Mouse (Mus musculus) retina, embryonic 14.5 days (tissue): Measurements from ENCODE around the gene Racgap1.

Experiments used
- DNase-seq: peaks from one replicate; pipeline ENCODE4 v3.0.0-alpha.2; 2015; ENCODE audit warnings: low spot score

Gene Racgap1

GRCm38 (mm10) chr15:99590429-99591084 lies 60.9 kb downstream of the Racgap1 start, which contains the start of gene Aqp5:
Gene Aqp5, plus strand, starts transcription at chr15:99590782.
- peak; percentile 56 for DNase-seq

DNA sequence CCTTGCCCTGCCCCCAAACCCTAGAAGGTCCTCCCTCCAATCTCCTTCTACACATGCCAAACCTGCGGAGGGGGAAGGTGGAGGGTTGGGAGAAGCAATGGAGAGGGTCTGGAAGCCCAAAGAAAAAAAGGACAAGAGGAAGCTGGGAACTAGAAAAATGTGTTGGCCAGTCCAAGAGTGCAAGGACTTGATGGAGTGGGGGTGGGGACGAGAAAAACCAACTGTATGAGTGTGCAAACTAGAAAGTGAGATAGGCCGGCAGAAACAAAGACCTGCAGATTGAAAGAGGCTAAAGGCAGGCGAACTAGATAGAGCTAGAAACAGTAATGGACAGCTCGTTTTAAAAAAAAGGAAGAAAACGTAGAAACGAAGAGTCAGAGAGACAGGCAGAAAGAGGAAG lies 61.8 kb downstream of the Racgap1 start:
- DNase-seq, result no peak

DNA sequence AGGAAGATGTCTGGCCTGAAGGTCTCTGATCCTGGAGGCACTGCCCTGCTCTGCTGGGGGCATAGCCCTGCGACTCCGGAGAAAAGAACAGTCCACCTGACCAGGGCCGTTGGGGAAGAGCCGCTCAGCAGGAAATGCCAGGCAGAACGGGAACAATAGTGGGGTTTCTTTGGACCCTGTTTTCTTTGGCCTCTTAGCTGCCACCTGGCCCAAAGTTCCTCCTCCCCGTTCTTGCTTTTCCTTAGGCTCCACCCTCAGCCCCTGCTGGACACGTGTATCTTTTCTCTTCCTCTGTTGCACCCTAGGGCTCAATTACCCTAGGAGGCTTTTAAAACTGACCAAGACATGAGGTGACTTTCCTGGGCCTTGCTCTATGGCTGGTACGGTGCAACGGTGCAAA lies 62.2 kb downstream of the Racgap1 start:
- DNase-seq, result no peak

DNA sequence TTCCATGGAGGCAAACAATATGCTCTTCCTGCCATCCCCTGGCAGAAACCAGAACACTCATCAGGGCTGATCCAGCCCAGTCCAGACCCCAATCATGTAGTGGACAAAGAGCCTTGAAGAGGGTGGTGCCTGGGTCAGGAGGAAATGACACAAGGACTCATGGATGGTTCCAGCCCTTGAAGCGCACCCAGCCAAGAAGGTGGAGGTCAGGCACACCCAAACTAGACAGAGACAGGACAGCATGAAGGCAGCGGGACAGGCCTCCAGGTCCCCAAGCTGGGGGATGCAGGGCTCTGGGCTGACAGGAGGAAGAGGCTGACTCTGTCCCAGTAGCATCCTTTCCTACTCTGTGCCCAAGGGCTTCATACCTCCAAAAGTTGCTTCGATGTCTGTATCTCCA lies 64.9 kb downstream of the Racgap1 start:
- no peak for DNase-seq

DNA sequence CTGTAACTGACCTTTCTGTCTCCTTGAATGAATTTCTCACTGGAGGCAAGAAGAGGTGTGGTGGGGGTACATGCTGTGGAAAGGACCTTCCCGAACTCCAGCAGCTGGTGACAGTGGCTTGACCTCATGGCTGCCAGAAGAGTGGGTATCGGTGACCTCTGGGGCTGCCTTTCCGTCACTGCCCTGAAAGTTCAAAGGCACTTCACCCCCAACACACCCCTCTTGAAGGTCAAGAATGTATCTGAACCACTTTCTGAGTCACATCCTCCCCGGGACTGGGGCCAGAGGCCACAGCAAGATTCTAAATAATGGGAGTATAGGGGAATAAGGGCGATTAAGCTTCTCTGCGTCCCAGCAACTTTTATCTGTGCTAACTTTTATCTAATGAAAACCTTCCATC lies 65.7 kb downstream of the Racgap1 start:
- DNase-seq, result no peak

GRCm38 (mm10) chr15:99584407-99585202 lies 66.9 kb downstream of the Racgap1 start:
- DNase-seq, result peak; percentile 37

DNA sequence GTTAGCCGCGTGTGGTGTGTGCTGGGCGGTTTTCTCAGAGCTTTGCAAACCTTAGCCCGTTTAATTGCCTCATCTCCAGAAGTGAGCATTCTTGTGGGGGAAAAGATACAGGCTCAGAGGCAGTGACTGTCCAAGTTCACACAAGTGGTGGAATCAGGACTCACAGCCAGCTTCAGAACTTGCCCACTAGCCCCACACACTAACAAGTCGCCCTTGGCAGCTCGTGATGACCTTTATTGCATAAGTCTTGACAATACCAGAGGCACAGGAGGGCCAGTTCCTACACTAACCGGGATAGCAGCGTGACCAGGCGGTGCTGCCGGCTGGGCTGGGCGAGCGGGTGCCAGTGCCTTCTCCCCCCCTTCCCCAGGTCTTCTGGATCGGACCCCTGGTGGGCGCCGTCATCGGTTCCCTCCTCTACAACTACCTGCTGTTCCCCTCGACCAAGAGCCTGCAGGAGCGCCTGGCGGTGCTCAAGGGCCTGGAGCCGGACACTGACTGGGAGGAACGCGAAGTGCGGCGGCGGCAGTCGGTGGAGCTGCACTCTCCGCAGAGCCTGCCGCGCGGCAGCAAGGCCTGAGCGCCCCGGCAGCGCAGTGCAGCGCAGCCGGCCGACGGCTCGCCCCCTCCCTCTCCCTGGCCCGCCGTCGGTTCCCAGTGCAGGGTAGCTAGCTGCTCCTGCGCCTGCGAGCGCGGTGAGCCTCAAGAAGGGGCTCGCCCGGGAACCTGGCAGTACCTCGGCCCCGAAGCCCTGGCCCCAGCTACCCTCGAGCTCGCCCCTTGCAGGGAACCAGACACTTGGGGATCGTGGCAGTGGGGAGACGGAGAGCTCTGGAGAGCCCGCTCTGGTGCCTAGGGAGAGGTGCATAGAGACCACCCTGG lies 67.8 kb downstream of the Racgap1 start:
- DNase-seq, result peak; percentile 68

GRCm38 (mm10) chr15:99578802-99579485 lies 72.5 kb downstream of the Racgap1 start, which contains the start of gene Aqp2:
Gene Aqp2, plus strand, starts transcription at chr15:99579055.
- DNase-seq, result no peak
